Mouse (Mus musculus) lung, postnatal 0 days (tissue): ENCODE results near the gene Naip2.
"Not testable (repeated sequence)": the region's sequence is repeated elsewhere in the genome, so short reads cannot be mapped to it uniquely, and the experiment has no call there.

Experiments used
- CTCF ChIP-seq: IDR thresholded peaks from 2 replicates; pipeline ENCODE4 v1.5.1; 2016; ENCODE audit warnings: antibody characterized with exemption, mild to moderate bottlenecking
- EP300 ChIP-seq: IDR thresholded peaks from 2 replicates; pipeline ENCODE4 v1.6.1; 2016; ENCODE audit warnings: antibody characterized with exemption, mild to moderate bottlenecking, control low read depth

DNA sequence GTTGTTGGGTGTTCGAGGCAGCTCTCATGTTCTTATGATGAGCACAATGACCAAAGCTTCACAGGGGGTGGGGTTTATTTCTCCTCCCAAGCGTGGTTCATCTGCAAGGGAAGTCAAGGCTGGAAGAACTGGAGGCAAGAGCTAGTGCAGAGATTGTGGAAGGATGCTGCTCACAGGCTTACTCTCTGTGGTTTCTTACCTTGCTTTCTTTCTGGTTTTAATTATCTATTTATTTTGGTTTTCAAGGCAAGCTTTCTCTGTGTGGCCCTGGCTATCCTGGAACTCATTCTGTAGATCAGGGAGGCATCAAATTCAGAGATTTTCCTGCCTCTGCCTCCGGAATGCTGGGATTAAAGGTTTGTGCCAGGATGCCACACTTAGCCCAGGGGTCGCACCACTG is 44.3 kb upstream of the Naip2 start, which contains the start of gene Naip5:
- not testable (repeated sequence) for TF ChIP-seq CTCF, EP300
